Mouse (Mus musculus) C3H10T1/2 (cell line): ENCODE data around the gene Zfp638. TPM values are rescaled to one million over a fixed set of nuclear protein-coding genes. Genes with fewer than 3 reads are reported as not detected.

ENCODE experiments used
- polyA plus RNA-seq, 2 experiments: library from polyadenylated mRNA; unstranded; fragments of >200 nt; fragmentation: generic; extraction: Trizol; gene quantifications; one replicate each; pipeline ENCODE4 v1.2.1; 2012; ENCODE audit warnings: missing spikeins in 2 of 2

Zfp638 gene
- 1 to 10 TPM in 1 of 2 experiments, under 1 TPM in 1; 0.67 to 5.8 TPM for polyA plus RNA-seq

GRCm38 (mm10) chr6:83866954-83867597 is at the start of gene Zfp638:
Gene Zfp638 (plus strand): TSS chr6:83867109.

GRCm38 (mm10) chr6:83831606-83832123 is 35.2 kb upstream of the Zfp638 start, which contains the start of gene Paip2b:
Gene Paip2b (minus strand): TSS chr6:83831741.

GRCm38 (mm10) chr6:84008363-84009171 is 141.7 kb downstream of the Zfp638 start, which contains the start of gene Dysf:
Gene Dysf (plus strand): TSS chr6:84008590.

Other genes with a start within 250 kb of the Zfp638 start
- gene Clec4f, start 210.9 kb upstream of the Zfp638 start, polyA plus RNA-seq = not detected
- not detected for gene Cd207, start 189.3 kb upstream of the Zfp638 start, polyA plus RNA-seq
- 1 to 10 TPM; 1.2 to 2.6 TPM for gene Vax2, start 155.8 kb upstream of the Zfp638 start, polyA plus RNA-seq
- gene Atp6v1b1, start 124.1 kb upstream of the Zfp638 start, polyA plus RNA-seq = under 1 TPM; 0.02 to 0.07 TPM
- gene Ankrd53, start 104.5 kb upstream of the Zfp638 start, polyA plus RNA-seq = under 1 TPM in 1 of 2 experiments, not detected in 1; 0.04 TPM
- gene Tex261, start 91.3 kb upstream of the Zfp638 start, polyA plus RNA-seq = 10 to 100 TPM; 60.6 to 67.3 TPM
- gene Nagk, start 72.1 kb upstream of the Zfp638 start, polyA plus RNA-seq = 10 to 100 TPM; 25.5 to 83.1 TPM
- gene Paip2b, start 35.4 kb upstream of the Zfp638 start, polyA plus RNA-seq = 10 to 100 TPM in 1 of 2 experiments, 1 to 10 TPM in 1; 1.7 to 16.8 TPM
- 10 to 100 TPM; 14.7 to 31.1 TPM for gene Dysf, start 141.5 kb downstream of the Zfp638 start, polyA plus RNA-seq